Mouse (Mus musculus) MEL (cell line): ENCODE measurements around the gene Cdip1.

ENCODE experiments used
- CHD1 ChIP-seq: IDR thresholded peaks from 2 replicates; pipeline ENCODE4 v1.6.1; 2012; ENCODE audit warnings: low read depth, mild to moderate bottlenecking, inconsistent platforms, low read length, improper control_type of control experiment
- CTCF ChIP-seq, 3 experiments: IDR thresholded peaks in 2 of 3; conservative IDR thresholded peaks in 1 of 3; 2 replicates each; pipeline ENCODE4 v1.5.1; 2011 to 2012; ENCODE audit warnings: low read length in 3 of 3, low read depth in 2 of 3, mild to moderate bottlenecking in 2 of 3, improper control_type of control experiment in 1 of 3, inconsistent platforms in 1 of 3, mixed read lengths in 1 of 3, moderate library complexity in 1 of 3; ENCODE audit not compliant: control insufficient read depth in 1 of 3, insufficient read depth in 1 of 3, poor library complexity in 1 of 3, severe bottlenecking in 1 of 3
- KAT2A ChIP-seq: conservative IDR thresholded peaks from 2 replicates; pipeline ENCODE4 v1.6.1; 2012; ENCODE audit warnings: low read depth, low read length, improper control_type of control experiment, inconsistent platforms
- POLR2A ChIP-seq, 2 experiments: IDR thresholded peaks; 2 replicates each; pipeline ENCODE4 v1.6.1; 2011 to 2012; ENCODE audit warnings: low read length in 2 of 2, mild to moderate bottlenecking in 2 of 2, control low read depth in 1 of 2, improper control_type of control experiment in 1 of 2, low read depth in 1 of 2, moderate library complexity in 1 of 2; ENCODE audit not compliant: control insufficient read depth in 1 of 2, insufficient read depth in 1 of 2, poor library complexity in 1 of 2
- POLR2AphosphoS2 ChIP-seq: IDR thresholded peaks from 2 replicates; pipeline ENCODE4 v1.6.1; 2011; ENCODE audit warnings: low read length, improper control_type of control experiment
- TCF12 ChIP-seq: IDR thresholded peaks from 2 replicates; pipeline ENCODE4 v1.6.1; 2014; ENCODE audit warnings: low read depth, mild to moderate bottlenecking, inconsistent platforms, low read length, improper control_type of control experiment, moderate library complexity
- ZC3H11A ChIP-seq: IDR thresholded peaks from 2 replicates; pipeline ENCODE4 v1.6.1; 2012; ENCODE audit warnings: low read depth, mild to moderate bottlenecking, inconsistent platforms, low read length, improper control_type of control experiment

GRCm38 (mm10) chr16:4705541-4705940 lies 84.6 kb downstream of the Cdip1 start:
- TF ChIP-seq CHD1 (no peak), TCF12 (no peak), CTCF (IDR thresholded peaks at IDR 0.05 in 2 of 3, conservative IDR thresholded peaks at IDR 0.05 in 1 of 3; ENCODE audit: control insufficient read depth in 1 of 3, insufficient read depth in 1 of 3, low read depth in 2 of 3, low read length in 3 of 3, poor library complexity in 1 of 3, severe bottlenecking in 1 of 3) (no peak), ZC3H11A (no peak), POLR2AphosphoS2 (no peak; the same call in 1 of the 2 replicates), POLR2A (IDR thresholded peaks at IDR 0.05; ENCODE audit: control insufficient read depth in 1 of 2, insufficient read depth in 1 of 2, low read depth in 1 of 2, low read length in 2 of 2, poor library complexity in 1 of 2) (no peak), KAT2A (no peak)
